Mouse (Mus musculus) E14TG2a.4 (cell line): ENCODE results near the gene Rab43.

Experiments used
- CTCF ChIP-seq: conservative IDR thresholded peaks from 2 replicates; pipeline ENCODE4 v1.5.1; 2014; ENCODE audit warnings: low read length
- NANOG ChIP-seq: IDR thresholded peaks from 2 replicates; pipeline ENCODE4 v1.6.1; 2014; ENCODE audit warnings: borderline replicate concordance, low read length, mixed read lengths
- POU5F1 ChIP-seq: IDR thresholded peaks from 2 replicates; pipeline ENCODE4 v1.6.1; 2014; ENCODE audit warnings: low read length, borderline replicate concordance

GRCm38 (mm10) chr6:87809144-87809543 lies 2.8 kb downstream of the Rab43 start:
- TF ChIP-seq CTCF (no peak), NANOG (no peak), POU5F1 (no peak)
